Mouse (Mus musculus) MEL (cell line): ENCODE results near the gene Dcaf10. TPM values are rescaled to one million over a fixed set of nuclear protein-coding genes. Genes with fewer than 3 reads are reported as not detected.

Experiments used
- DNase-seq: peaks from one replicate; pipeline ENCODE4 v3.0.0; 2011; ENCODE audit warnings: low read depth, low spot score
- H3K27ac ChIP-seq: 2 replicates; pipeline ENCODE4 v1.5.1; 2012; ENCODE audit warnings: low read depth, mild to moderate bottlenecking, control low read depth, low read length, moderate library complexity; ENCODE audit not compliant: control insufficient read depth
- H3K27me3 ChIP-seq, 2 experiments: fragments of 150-350 bp in 1 of 2; sonication (generic) in 1 of 2; 2 replicates each; pipeline ENCODE4 v1.6.1; 2012; ENCODE audit warnings: low read length in 2 of 2, mild to moderate bottlenecking in 2 of 2, improper control_type of control experiment in 1 of 2, moderate library complexity in 1 of 2; ENCODE audit not compliant: insufficient read depth in 2 of 2, control insufficient read depth in 1 of 2
- H3K36me3 ChIP-seq, 2 experiments: 2 replicates each; pipeline ENCODE4 v1.6.1; 2012 to 2014; ENCODE audit warnings: low read length in 2 of 2, improper control_type of control experiment in 1 of 2, inconsistent platforms in 1 of 2, mild to moderate bottlenecking in 1 of 2; ENCODE audit not compliant: insufficient read depth in 2 of 2, control insufficient read depth in 1 of 2
- H3K4me1 ChIP-seq, 2 experiments: fragments of 150-350 bp in 1 of 2; sonication (generic) in 1 of 2; 2 replicates each; pipeline ENCODE4 v1.6.1; 2012; ENCODE audit warnings: low read length in 2 of 2, improper control_type of control experiment in 1 of 2, mild to moderate bottlenecking in 1 of 2; ENCODE audit not compliant: insufficient read depth in 2 of 2, control insufficient read depth in 1 of 2
- H3K4me3 ChIP-seq, 2 experiments: fragments of 150-350 bp in 1 of 2; sonication (generic) in 1 of 2; 2 replicates each; pipeline ENCODE4 v1.5.1; 2012; ENCODE audit warnings: low read depth in 2 of 2, low read length in 2 of 2, mild to moderate bottlenecking in 2 of 2, moderate library complexity in 2 of 2, control low read depth in 1 of 2, improper control_type of control experiment in 1 of 2; ENCODE audit not compliant: control insufficient read depth in 1 of 2, insufficient read depth in 1 of 2
- H3K79me2 ChIP-seq: 2 replicates; pipeline ENCODE4 v1.6.1; 2012; ENCODE audit warnings: mild to moderate bottlenecking, low read length, moderate library complexity; ENCODE audit not compliant: control insufficient read depth, poor library complexity, insufficient read depth
- H3K9ac ChIP-seq: 2 replicates; pipeline ENCODE4 v1.6.1; 2012; ENCODE audit warnings: low read depth, mild to moderate bottlenecking, control low read depth, low read length, moderate library complexity; ENCODE audit not compliant: control insufficient read depth, poor library complexity, severe bottlenecking
- H3K9me3 ChIP-seq: fragments of 150-350 bp; sonication (generic); replicated peaks from 2 replicates; pipeline ENCODE4 v1.6.1; 2012; ENCODE audit warnings: mild to moderate bottlenecking, low read length, improper control_type of control experiment, moderate library complexity; ENCODE audit not compliant: insufficient read depth
- BHLHE40 ChIP-seq: IDR thresholded peaks from 2 replicates; pipeline ENCODE4 v1.6.1; 2012; ENCODE audit warnings: low read depth, mild to moderate bottlenecking, inconsistent platforms, low read length, improper control_type of control experiment, borderline replicate concordance
- CHD1 ChIP-seq: IDR thresholded peaks from 2 replicates; pipeline ENCODE4 v1.6.1; 2012; ENCODE audit warnings: low read depth, mild to moderate bottlenecking, inconsistent platforms, low read length, improper control_type of control experiment
- CHD2 ChIP-seq: IDR thresholded peaks from 2 replicates; pipeline ENCODE4 v1.6.1; 2011; ENCODE audit warnings: low read length, improper control_type of control experiment
- ELF1 ChIP-seq: IDR thresholded peaks from 2 replicates; pipeline ENCODE4 v1.6.1; 2014; ENCODE audit warnings: low read depth, mild to moderate bottlenecking, inconsistent platforms, low read length, improper control_type of control experiment, moderate library complexity
- GATA1 ChIP-seq: IDR thresholded peaks from 2 replicates; pipeline ENCODE4 v1.6.1; 2011; ENCODE audit warnings: low read depth, low read length, improper control_type of control experiment
- MAFK ChIP-seq: IDR thresholded peaks from 2 replicates; pipeline ENCODE4 v1.6.1; 2011; ENCODE audit warnings: low read depth, mild to moderate bottlenecking, low read length, improper control_type of control experiment, borderline replicate concordance
- MAX ChIP-seq: IDR thresholded peaks from 2 replicates; pipeline ENCODE4 v1.6.1; 2011; ENCODE audit warnings: low read length, improper control_type of control experiment
- MAZ ChIP-seq: IDR thresholded peaks from 2 replicates; pipeline ENCODE4 v1.6.1; 2012; ENCODE audit warnings: low read depth, mild to moderate bottlenecking, inconsistent platforms, low read length, improper control_type of control experiment
- MXI1 ChIP-seq: IDR thresholded peaks from 2 replicates; pipeline ENCODE4 v1.6.1; 2011; ENCODE audit warnings: mild to moderate bottlenecking, low read depth, low read length, improper control_type of control experiment
- MYC ChIP-seq: IDR thresholded peaks from 2 replicates; pipeline ENCODE4 v1.6.1; 2011; ENCODE audit warnings: low read depth, mild to moderate bottlenecking, low read length, improper control_type of control experiment, moderate library complexity
- NRF1 ChIP-seq: IDR thresholded peaks from 2 replicates; pipeline ENCODE4 v1.6.1; 2014; ENCODE audit warnings: low read depth, mild to moderate bottlenecking, inconsistent platforms, low read length, improper control_type of control experiment, moderate library complexity; ENCODE audit not compliant: poor library complexity, insufficient read depth, severe bottlenecking
- POLR2AphosphoS2 ChIP-seq: IDR thresholded peaks from 2 replicates; pipeline ENCODE4 v1.6.1; 2011; ENCODE audit warnings: low read length, improper control_type of control experiment
- RAD21 ChIP-seq: IDR thresholded peaks from 2 replicates; pipeline ENCODE4 v1.6.1; 2011; ENCODE audit warnings: mild to moderate bottlenecking, low read depth, low read length, improper control_type of control experiment
- RCOR1 ChIP-seq: IDR thresholded peaks from 2 replicates; pipeline ENCODE4 v1.6.1; 2012; ENCODE audit warnings: low read depth, mild to moderate bottlenecking, inconsistent platforms, low read length, improper control_type of control experiment
- SIN3A ChIP-seq: IDR thresholded peaks from 2 replicates; pipeline ENCODE4 v1.6.1; 2012; ENCODE audit warnings: low read length, improper control_type of control experiment, inconsistent platforms
- SMC3 ChIP-seq: IDR thresholded peaks from 2 replicates; pipeline ENCODE4 v1.6.1; 2011; ENCODE audit warnings: low read depth, low read length, improper control_type of control experiment
- TBP ChIP-seq: IDR thresholded peaks from 2 replicates; pipeline ENCODE4 v1.8.0; 2011; ENCODE audit warnings: low read depth, low read length, improper control_type of control experiment
- TCF12 ChIP-seq: IDR thresholded peaks from 2 replicates; pipeline ENCODE4 v1.6.1; 2014; ENCODE audit warnings: low read depth, mild to moderate bottlenecking, inconsistent platforms, low read length, improper control_type of control experiment, moderate library complexity
- ZNF384 ChIP-seq: IDR thresholded peaks from 2 replicates; pipeline ENCODE4 v1.6.1; 2012; ENCODE audit warnings: low read depth, mild to moderate bottlenecking, inconsistent platforms, low read length, improper control_type of control experiment
- polyA plus RNA-seq, 2 experiments: library from polyadenylated mRNA; stranded (reverse) in 1 of 2; unstranded in 1 of 2; fragments of >175 nt in 1 of 2; fragments of >200 nt in 1 of 2; gene quantifications; 2 replicates each; pipeline versions ENCODE4 v1.2.1 to v1.2.4; 2012; ENCODE audit warnings: low replicate concordance in 2 of 2, low read depth in 1 of 2; ENCODE audit not compliant: insufficient read length in 2 of 2, insufficient read depth in 1 of 2, missing spikeins in 1 of 2
- total RNA-seq: library from RNA; depleted of rRNA; stranded (reverse); fragments of 300-350 nt; gene quantifications from 2 replicates; pipeline ENCODE4 v1.2.3, GENCODE M21; 2012

Gene Dcaf10
- total and polyA plus RNA-seq, 3 experiments: 7.6 to 10.7 TPM; not detected in 1

- TF ChIP-seq SIN3A (peak; percentile 96), MAX (peak; percentile 86), POLR2AphosphoS2 (peak; percentile 66; the same call in 1 of the 2 replicates), MXI1 (peak; percentile 80)
Measured at GRCm38 (mm10) chr4:45408427-45409132, 66.7 kb downstream of the Dcaf10 start, which contains the start of gene Slc25a51 (continued).

- no peaks in the 10 kb centered on the region for H3K9me3 ChIP-seq
- peak overlapping the region; percentile 57 to 74 for H3K4me3 ChIP-seq
- peak overlapping the region; percentile 71 for H3K27ac ChIP-seq
- H3K79me2 ChIP-seq: peaks cover 21% of the 10 kb centered on the region
- H3K27me3 ChIP-seq: no peaks in the 10 kb centered on the region
- peaks cover 0 to 18% of the 10 kb centered on the region in 2 experiments; a peak in 2 of 4 replicates for H3K36me3 ChIP-seq
- H3K9ac ChIP-seq: peak overlapping the region; percentile 45
- DNase-seq: peak; percentile 92
- TF ChIP-seq SMC3: no peak
- no peak for TF ChIP-seq NRF1
- no peak for TF ChIP-seq TBP
- TF ChIP-seq TCF12: no peak
- TF ChIP-seq GATA1: no peak
- no peak for TF ChIP-seq RAD21
- TF ChIP-seq MAZ: no peak
- peak; percentile 25 for TF ChIP-seq SIN3A
- no peak for TF ChIP-seq BHLHE40
- TF ChIP-seq RCOR1: no peak
- TF ChIP-seq CHD1: no peak
- TF ChIP-seq CHD2: no peak
- TF ChIP-seq ZNF384: peak; percentile 28; the same call in 1 of the 2 replicates
- no peak for TF ChIP-seq MYC
- TF ChIP-seq MXI1: peak; percentile 15; the same call in 1 of the 2 replicates
- TF ChIP-seq MAFK: no peak
- TF ChIP-seq ELF1: 0 out of 2 replicates have a peak, but pooled peaks have one; percentile 44
- H3K4me1 ChIP-seq: peaks cover 4 to 16% of the 10 kb centered on the region in 2 experiments
Measured at GRCm38 (mm10) chr4:45409270-45409669, 67.4 kb downstream of the Dcaf10 start.
